Mouse (Mus musculus) kidney, postnatal 25 days (tissue): ENCODE measurements around the gene Plpp1.
A peak's percentile ranks its signal among the peaks of the same experiment; 100 is the strongest.

Source experiments
- DNase-seq, 2 experiments: peaks; one replicate each; pipeline ENCODE4 v3.0.0; 2021; ENCODE audit warnings: mixed read lengths in 2 of 2

The Plpp1 gene

DNA sequence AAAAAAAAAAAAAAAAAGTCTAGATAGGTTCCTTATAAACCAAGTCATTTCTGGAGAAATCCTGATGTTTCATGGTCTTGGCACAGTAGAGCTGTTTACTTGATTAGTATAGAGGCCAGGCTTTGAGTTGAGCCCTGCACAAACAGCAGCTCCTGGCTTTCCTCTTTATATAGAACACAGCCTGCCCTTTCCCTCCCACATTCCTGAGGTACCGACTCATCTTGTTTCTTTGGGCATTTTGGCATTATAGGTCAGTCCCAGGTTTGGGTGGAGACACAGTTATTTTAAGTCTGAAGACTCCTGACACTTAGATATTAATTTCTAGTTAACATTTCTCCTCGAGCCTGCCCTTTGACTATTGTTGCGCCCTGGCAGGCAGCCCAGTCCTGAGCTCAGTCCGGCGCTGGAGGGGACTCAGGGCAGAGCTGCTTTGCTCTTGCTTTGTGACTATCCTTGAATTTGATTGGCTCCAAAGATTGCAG lies 61.3 kb downstream of the Plpp1 start:
- peak; percentile 84 to 86 for DNase-seq

GRCm38 (mm10) chr13:112862342-112862741 lies 61.8 kb downstream of the Plpp1 start:
- DNase-seq = no peak

DNA sequence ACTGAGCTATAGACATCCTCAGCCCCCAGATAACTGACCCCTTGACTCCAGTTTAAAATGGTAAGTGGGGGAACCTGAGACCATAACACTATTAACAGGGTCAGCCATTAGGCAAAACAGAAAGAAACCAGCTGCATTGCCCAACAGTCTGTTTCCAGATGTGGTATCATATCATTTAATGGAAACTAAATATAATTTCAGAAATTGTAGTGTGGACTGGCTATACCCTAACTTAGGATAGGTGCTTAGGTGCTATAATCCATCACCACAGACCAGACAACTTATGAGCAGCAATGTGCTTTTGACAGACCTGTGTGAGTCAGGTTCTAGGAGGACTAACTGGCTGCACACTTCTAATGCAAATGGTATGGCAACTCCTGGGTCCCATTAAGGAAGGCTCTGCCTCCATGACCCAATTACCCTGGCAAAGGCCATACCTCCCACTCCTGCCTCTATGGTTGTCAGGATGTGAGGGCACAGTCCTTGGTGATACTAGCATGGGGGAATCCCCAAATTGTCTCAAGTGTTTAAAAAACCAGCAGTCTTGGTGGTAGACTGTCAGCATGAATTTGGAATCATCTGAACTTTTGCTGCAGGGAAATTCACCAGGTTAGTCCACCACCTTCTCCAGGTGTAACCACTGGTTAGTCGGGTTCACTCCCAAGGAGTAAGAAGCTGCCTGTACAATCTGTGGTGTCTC lies 62.5 kb downstream of the Plpp1 start:
- no peak for DNase-seq

DNA sequence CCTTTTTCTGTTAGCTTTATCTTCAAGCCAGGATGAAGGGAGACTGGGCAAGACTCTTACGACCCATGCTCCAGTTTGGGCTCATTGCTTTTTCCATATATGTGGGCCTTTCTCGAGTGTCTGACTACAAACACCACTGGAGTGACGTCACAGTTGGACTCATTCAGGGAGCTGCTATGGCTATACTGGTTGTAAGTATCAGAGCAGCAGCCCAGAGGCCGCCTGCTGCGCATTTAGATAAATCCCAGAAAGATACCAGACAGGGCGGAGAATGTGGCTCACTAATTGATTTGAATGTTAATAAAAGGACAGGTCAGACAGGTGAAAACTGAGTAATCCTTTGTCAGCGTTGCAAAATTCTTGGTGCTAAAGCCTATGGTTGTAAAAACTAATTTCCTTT lies 66.2 kb downstream of the Plpp1 start:
- DNase-seq = no peak

- no peak for DNase-seq
Measured at GRCm38 (mm10) chr13:112867381-112867780, 66.8 kb downstream of the Plpp1 start.

GRCm38 (mm10) chr13:112870039-112870690 lies 69.6 kb downstream of the Plpp1 start:
- DNase-seq = no peak

GRCm38 (mm10) chr13:112871500-112872266 lies 71.1 kb downstream of the Plpp1 start:
- peak in 1 of 2 experiments; percentile 37 for DNase-seq

- no peak for DNase-seq
Measured at GRCm38 (mm10) chr13:112887234-112887633, 86.6 kb downstream of the Plpp1 start.

DNA sequence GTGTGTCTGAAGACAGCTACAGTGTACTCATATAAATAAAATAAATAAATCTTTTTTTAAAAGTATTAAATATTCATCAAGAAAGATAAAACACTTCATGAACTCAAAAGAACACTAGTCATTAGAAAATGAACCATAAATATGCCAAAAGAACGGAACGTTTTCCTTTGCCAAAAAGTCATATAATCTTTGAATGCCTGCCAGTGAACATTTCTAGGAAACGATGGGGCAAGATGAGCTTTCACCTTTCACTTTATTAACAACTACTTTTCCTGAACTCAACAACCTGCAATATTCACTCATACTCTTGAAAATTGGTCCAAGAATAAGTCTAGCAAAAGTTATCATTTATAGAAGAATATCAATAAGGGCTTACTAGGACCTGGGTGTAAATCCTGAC lies 101.6 kb downstream of the Plpp1 start:
- DNase-seq = no peak

DNA sequence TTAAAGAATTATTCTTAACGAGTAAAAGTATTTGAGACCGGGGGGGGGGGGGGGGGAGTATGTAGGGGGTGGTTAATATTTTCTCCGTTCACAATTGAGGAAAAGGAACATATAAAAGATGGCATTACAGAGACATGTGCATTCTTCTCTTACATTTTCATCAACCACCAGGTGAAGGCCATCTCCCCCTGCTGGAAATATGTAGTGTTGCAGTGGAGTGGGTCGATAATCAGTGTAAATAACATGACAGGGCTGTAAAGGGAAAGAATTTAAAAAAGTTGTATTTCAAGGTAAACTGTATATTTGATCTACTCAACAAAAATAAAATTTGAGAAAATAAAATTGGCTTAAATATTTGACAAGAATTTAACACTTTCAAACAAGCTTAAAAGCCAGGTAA lies 109.1 kb downstream of the Plpp1 start:
- DNase-seq = peak; percentile 45 to 58

- DNase-seq = no peak
Measured at GRCm38 (mm10) chr13:112910434-112910833, 109.8 kb downstream of the Plpp1 start.
